8 mouse cellular contexts compared by ENCODE assay signal in the genomic region with DNA sequence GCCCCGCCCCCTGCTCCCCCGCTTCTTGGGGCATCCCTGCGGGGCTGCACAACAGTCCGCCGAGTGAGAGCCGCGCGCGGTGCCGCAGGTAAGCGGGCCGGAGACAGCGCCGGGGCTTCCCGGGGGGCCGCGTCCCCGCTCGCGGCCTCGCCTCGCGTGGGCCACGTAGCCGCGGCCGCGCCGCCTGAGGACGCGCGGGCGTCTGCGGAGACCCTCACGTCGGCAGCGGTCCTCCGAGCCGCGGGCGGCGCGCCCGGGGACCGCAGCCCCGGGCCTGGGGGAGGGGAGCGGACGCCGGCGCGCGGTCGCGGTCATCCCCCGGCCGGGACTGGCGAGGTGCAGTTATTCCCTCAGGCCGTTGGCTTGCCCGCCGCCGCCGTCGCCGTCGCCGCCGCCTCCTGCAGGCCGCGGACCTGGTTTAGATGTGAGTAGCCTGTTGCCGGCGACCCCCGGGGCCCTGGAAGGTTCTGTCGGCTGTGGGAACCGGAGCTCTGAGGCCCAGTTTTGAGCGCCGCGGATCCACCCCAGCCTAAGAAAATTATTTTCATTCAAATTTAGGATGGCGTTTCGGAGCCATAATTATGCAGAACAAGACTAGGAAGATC. TPM values are rescaled to one million over a fixed set of nuclear protein-coding genes. Genes with fewer than 3 reads are reported as not detected.
A peak's percentile ranks its signal among the peaks of the same experiment; 100 is the strongest.
DNase-seq lines count a peak whose midpoint lies in the region; ATAC-seq and TF ChIP-seq lines count a peak whose summit lies in the region.

No protein-coding gene starts in this region.

- under 1% methylated on average over 79 of the region's 79 CpGs for WGBS in heart, adult 2 months
- under 1% methylated on average over 52 of the region's 79 CpGs for WGBS in forebrain, embryonic 13.5 days
- under 1% methylated on average over 55 of the region's 79 CpGs for WGBS in limb, embryonic 11.5 days
- WGBS in midbrain, postnatal 0 days: under 1% methylated on average over 52 of the region's 79 CpGs

- H3K9ac ChIP-seq in heart, adult 2 months (ENCODE audit: low read depth, low read length): peak overlapping the region; percentile 96
- H3K9ac ChIP-seq in forebrain, embryonic 13.5 days: peak overlapping the region; percentile 91
- H3K9ac ChIP-seq in limb, embryonic 11.5 days (ENCODE audit: low read length): peak overlapping the region; percentile 94
- H3K9ac ChIP-seq in midbrain, postnatal 0 days (replicated peaks; ENCODE audit: low read length, poor library complexity, severe bottlenecking): peak overlapping the region; percentile 90

- ATAC-seq in forebrain, embryonic 13.5 days: peak; percentile 25; the same call in 1 of the 2 replicates
- ATAC-seq in limb, embryonic 11.5 days (ENCODE audit: insufficient number of reproducible peaks, low FRiP score, low TSS enrichment, low read depth): no peak
- ATAC-seq in midbrain, postnatal 0 days (ENCODE audit: low FRiP score): no peak; the same call in 1 of the 2 replicates

- TF ChIP-seq EP300 in heart, adult 2 months (IDR thresholded peaks at IDR 0.05; ENCODE audit: insufficient read depth, low read depth, low read length): no peak

- peaks cover 3% of the 10 kb centered on the region for H3K36me3 ChIP-seq in heart, adult 2 months (ENCODE audit: control insufficient read depth, insufficient read depth, low read length)
- H3K36me3 ChIP-seq in forebrain, embryonic 13.5 days (ENCODE audit: poor library complexity, severe bottlenecking): no peaks in the 10 kb centered on the region
- no peaks in the 10 kb centered on the region for H3K36me3 ChIP-seq in limb, embryonic 11.5 days (ENCODE audit: control insufficient read depth, insufficient read depth, low read length)
- no peaks in the 10 kb centered on the region for H3K36me3 ChIP-seq in midbrain, postnatal 0 days (ENCODE audit: insufficient read depth, low read length)

- no peak for DNase-seq in heart, adult 2 months
- DNase-seq in heart, adult 9 months (ENCODE audit: low spot score in 2 of 2): no peak
- peak; percentile 17 for DNase-seq in urinary bladder, postnatal 25 days (ENCODE audit: low spot score)
- no peak for DNase-seq in urinary bladder, postnatal 36 days (ENCODE audit: low spot score in 2 of 2)
- DNase-seq in limb, embryonic 11.5 days (ENCODE audit: low spot score): peak; percentile 69
- DNase-seq in midbrain, postnatal 0 days (ENCODE audit: low spot score): no peak
- DNase-seq in ovary, adult 18-20 months (ENCODE audit: low spot score): no peak

- H3K79me2 ChIP-seq in heart, adult 2 months (replicated peaks; ENCODE audit: control insufficient read depth, insufficient read depth, low read length): no peaks in the 10 kb centered on the region; the same call in 1 of the 2 replicates

- TF ChIP-seq POLR2A in heart, adult 2 months (IDR thresholded peaks at IDR 0.05; ENCODE audit: insufficient read depth, low read depth, low read length): no peak

- H3K4me3 ChIP-seq in heart, adult 2 months: peak overlapping the region; percentile 75
- H3K4me3 ChIP-seq in forebrain, embryonic 13.5 days: peak overlapping the region; percentile 80
- H3K4me3 ChIP-seq in limb, embryonic 11.5 days (ENCODE audit: low read depth, low read length): peak overlapping the region; percentile 70
- peak overlapping the region; percentile 91 for H3K4me3 ChIP-seq in midbrain, postnatal 0 days (ENCODE audit: low read depth, low read length)

- no peaks in the 10 kb centered on the region for H3K27me3 ChIP-seq in heart, adult 2 months (ENCODE audit: control insufficient read depth, insufficient read depth, low read length)
- no peaks in the 10 kb centered on the region for H3K27me3 ChIP-seq in forebrain, embryonic 13.5 days
- H3K27me3 ChIP-seq in limb, embryonic 11.5 days (ENCODE audit: control insufficient read depth, insufficient read depth, low read length): no peaks in the 10 kb centered on the region
- H3K27me3 ChIP-seq in midbrain, postnatal 0 days (ENCODE audit: insufficient read depth, low read length): no peaks in the 10 kb centered on the region

- H3K9me3 ChIP-seq in forebrain, embryonic 13.5 days (replicated peaks): no peaks in the 10 kb centered on the region
- no peaks in the 10 kb centered on the region for H3K9me3 ChIP-seq in limb, embryonic 11.5 days (ENCODE audit: control insufficient read depth, low read length)
- no peaks in the 10 kb centered on the region for H3K9me3 ChIP-seq in midbrain, postnatal 0 days (ENCODE audit: low read length)

- peak overlapping the region; percentile 76 for H3K27ac ChIP-seq in heart, adult 2 months
- peak overlapping the region; percentile 88 for H3K27ac ChIP-seq in forebrain, embryonic 13.5 days
- peak overlapping the region; percentile 93 for H3K27ac ChIP-seq in limb, embryonic 11.5 days (replicated peaks; ENCODE audit: low read depth, low read length)
- peak overlapping the region; percentile 87 for H3K27ac ChIP-seq in midbrain, postnatal 0 days (ENCODE audit: low read depth, low read length)

- H3K4me1 ChIP-seq in heart, adult 2 months (ENCODE audit: control insufficient read depth, insufficient read depth, low read length): peaks cover 10% of the 10 kb centered on the region
- peaks cover 26% of the 10 kb centered on the region for H3K4me1 ChIP-seq in forebrain, embryonic 13.5 days
- H3K4me1 ChIP-seq in limb, embryonic 11.5 days (ENCODE audit: control insufficient read depth, insufficient read depth, low read length): peaks cover 19% of the 10 kb centered on the region
- H3K4me1 ChIP-seq in midbrain, postnatal 0 days (ENCODE audit: insufficient read depth, low read length): peaks cover 6% of the 10 kb centered on the region

- intact Hi-C loops in heart, adult 2 months (cut with DNase I): loop anchor here (2.0 to 5.0 kb wide), 3 partner anchors 49 to 331 kb away; a partner anchor contains a TSS

- peak overlapping the region; percentile 90 for H3K4me2 ChIP-seq in forebrain, embryonic 13.5 days
- H3K4me2 ChIP-seq in limb, embryonic 11.5 days (ENCODE audit: low read depth, severe bottlenecking): peak overlapping the region; percentile 72
- H3K4me2 ChIP-seq in midbrain, postnatal 0 days (ENCODE audit: low read depth, low read length, poor library complexity, severe bottlenecking): peak overlapping the region; percentile 76

- no peak for TF ChIP-seq CTCF in heart, adult 2 months (IDR thresholded peaks at IDR 0.05)
- no peak for TF ChIP-seq CTCF in midbrain, postnatal 0 days (IDR thresholded peaks at IDR 0.05)

RNA-seq across cellular contexts. Expression of a gene that starts 1.4 kb away (rescaled TPM):
- 10 to 100 TPM in 1 of 2 experiments, 1 to 10 TPM in 1; 6.0 to 13.1 TPM for total RNA-seq in heart, adult 2 months (2021)
- polyA plus RNA-seq in heart, adult 2 months (2012; rRNA removed): 3.4 and 4.7 TPM in 2 replicates
- 34.1 and 37.5 TPM in 2 replicates for polyA plus RNA-seq in forebrain, embryonic 13.5 days (2015; fragmentation: Nextera tagmentation; extraction: Ambion mirVana)
- 48.1 and 54.8 TPM in 2 replicates for polyA plus RNA-seq in limb, embryonic 11.5 days (2014; fragmentation: Nextera tagmentation; extraction: Ambion mirVana)
- 53.4 and 61.7 TPM in 2 replicates for total RNA-seq in midbrain, postnatal 0 days (2014; rRNA removed)
- polyA plus RNA-seq in midbrain, postnatal 0 days (2015; fragmentation: Nextera tagmentation; extraction: Ambion mirVana): 33.0 and 39.1 TPM in 2 replicates

Comparison
In these comparisons a context has a peak if more than half of its experiments do, and no peak if none do; other contexts are left out.
1. DNase-seq: peak in urinary bladder, postnatal 25 days (single experiment) and limb, embryonic 11.5 days (single experiment); none in heart, adult 2 months (0 of 2), heart, adult 9 months (0 of 2), urinary bladder, postnatal 36 days (0 of 2), midbrain, postnatal 0 days (single experiment) and ovary, adult 18-20 months (single experiment).
2. Peak in every context shown above with its lines, with median percentiles within 50 percentile points of each other: H3K27ac ChIP-seq, H3K4me3 ChIP-seq, H3K9ac ChIP-seq and H3K4me2 ChIP-seq.